Mouse (Mus musculus) ES-Bruce4 (cell line): ENCODE results near the gene Bdh1.

Experiments used
- CTCF ChIP-seq: IDR thresholded peaks from one replicate; pipeline ENCODE4 v1.8.1; 2011; ENCODE audit warnings: low read depth, low read length
- POLR2A ChIP-seq: IDR thresholded peaks from one replicate; pipeline ENCODE4 v1.8.1; 2011; ENCODE audit warnings: low read length; ENCODE audit not compliant: insufficient read depth

DNA sequence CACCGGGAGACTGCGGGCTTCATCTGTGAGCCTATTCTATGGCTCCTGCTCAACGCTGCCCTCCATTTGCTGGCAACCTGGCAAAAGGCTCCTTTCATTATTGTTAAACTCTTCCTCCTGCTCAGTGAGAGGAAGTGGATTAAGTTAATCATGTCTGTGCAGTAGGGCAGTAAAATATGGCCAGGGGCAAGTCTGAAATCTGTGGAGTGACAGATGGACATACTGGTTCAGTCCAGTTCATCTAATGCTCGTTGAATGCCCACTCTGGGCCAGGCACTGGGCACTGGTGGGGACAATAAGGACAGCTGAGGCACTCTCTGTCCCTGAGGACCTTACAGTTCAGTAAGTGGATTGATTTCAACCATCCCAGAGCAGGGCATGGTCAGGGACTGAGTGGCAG lies 27.9 kb downstream of the Bdh1 start:
- TF ChIP-seq CTCF (no peak), POLR2A (no peak)
